Mouse (Mus musculus) E14TG2a.4 (cell line): ENCODE results near the gene Rnf187.
A peak's percentile ranks its signal among the peaks of the same experiment; 100 is the strongest.

Source experiments
- H3K27me3 ChIP-seq: 2 replicates; pipeline ENCODE4 v1.6.1; 2014; ENCODE audit warnings: low read length, control low read depth; ENCODE audit not compliant: insufficient read depth
- H3K36me3 ChIP-seq: 2 replicates; pipeline ENCODE4 v1.6.1; 2014; ENCODE audit warnings: low read length, control low read depth; ENCODE audit not compliant: insufficient read depth
- H3K4me1 ChIP-seq: replicated peaks from 2 replicates; pipeline ENCODE4 v1.6.1; 2014; ENCODE audit warnings: low read depth, low read length, control low read depth
- H3K4me3 ChIP-seq: replicated peaks from 2 replicates; pipeline ENCODE4 v1.5.1; 2014; ENCODE audit warnings: mild to moderate bottlenecking, low read length
- H3K9me3 ChIP-seq: 2 replicates; pipeline ENCODE4 v1.6.1; 2014; ENCODE audit warnings: low read length, control low read depth
- CTCF ChIP-seq: conservative IDR thresholded peaks from 2 replicates; pipeline ENCODE4 v1.5.1; 2014; ENCODE audit warnings: low read length
- NANOG ChIP-seq: IDR thresholded peaks from 2 replicates; pipeline ENCODE4 v1.6.1; 2014; ENCODE audit warnings: borderline replicate concordance, low read length, mixed read lengths
- POU5F1 ChIP-seq: IDR thresholded peaks from 2 replicates; pipeline ENCODE4 v1.6.1; 2014; ENCODE audit warnings: low read length, borderline replicate concordance

Rnf187 gene

GRCm38 (mm10) chr11:58979661-58980060, 40.9 kb upstream of the Rnf187 start:
- Histone ChIP-seq H3K4me3 (peak overlapping the region; percentile 93), H3K27me3 (0 out of 2 replicates have a peak, but pooled peaks cover 2% of the 10 kb centered on the region), H3K4me1 (peaks cover 61% of the 10 kb centered on the region), H3K36me3 (peaks cover 59% of the 10 kb centered on the region), H3K9me3 (no peaks in the 10 kb centered on the region)
- TF ChIP-seq CTCF = no peak
- no peak for TF ChIP-seq POU5F1
- no peak for TF ChIP-seq NANOG

GRCm38 (mm10) chr11:58979183-58979582, 40.5 kb upstream of the Rnf187 start:
- peaks cover 64% of the 10 kb centered on the region for H3K4me1 ChIP-seq
- 0 out of 2 replicates have a peak, but pooled peaks cover 2% of the 10 kb centered on the region for H3K27me3 ChIP-seq
- peak overlapping the region; percentile 93 for H3K4me3 ChIP-seq
- no peak for TF ChIP-seq POU5F1
- TF ChIP-seq CTCF = no peak
- no peak for TF ChIP-seq NANOG
- no peaks in the 10 kb centered on the region for H3K9me3 ChIP-seq
- H3K36me3 ChIP-seq = peaks cover 57% of the 10 kb centered on the region

- Histone ChIP-seq H3K9me3 (no peaks in the 10 kb centered on the region), H3K4me1 (peaks cover 70% of the 10 kb centered on the region), H3K36me3 (peaks cover 52% of the 10 kb centered on the region), H3K4me3 (peak overlapping the region; percentile 93), H3K27me3 (0 out of 2 replicates have a peak, but pooled peaks cover 2% of the 10 kb centered on the region)
- no peak for TF ChIP-seq NANOG
- no peak for TF ChIP-seq POU5F1
- TF ChIP-seq CTCF = no peak
Observed at GRCm38 (mm10) chr11:58978706-58979030, 40.0 kb upstream of the Rnf187 start.

GRCm38 (mm10) chr11:58978027-58978705, 39.5 kb upstream of the Rnf187 start, which contains the start of gene Trim11:
TSS of gene Trim11 (plus strand) at chr11:58978093.
- H3K9me3 ChIP-seq = no peaks in the 10 kb centered on the region
- H3K4me3 ChIP-seq = peak within 1 kb of the TSS; percentile 93
- no peak for TF ChIP-seq NANOG
- TF ChIP-seq POU5F1 = no peak
- TF ChIP-seq CTCF = no peak
- peaks cover 49% of the 10 kb centered on the region for H3K36me3 ChIP-seq
- 0 out of 2 replicates have a peak, but pooled peaks cover 2% of the 10 kb centered on the region for H3K27me3 ChIP-seq
- peaks cover 70% of the 10 kb centered on the region for H3K4me1 ChIP-seq

- Histone ChIP-seq H3K36me3 (peaks cover 44% of the 10 kb centered on the region), H3K4me3 (peak overlapping the region; percentile 93), H3K27me3 (0 out of 2 replicates have a peak, but pooled peaks cover 2% of the 10 kb centered on the region), H3K9me3 (no peaks in the 10 kb centered on the region), H3K4me1 (peaks cover 65% of the 10 kb centered on the region)
- TF ChIP-seq NANOG (no peak), POU5F1 (no peak), CTCF (no peak)
Observed at GRCm38 (mm10) chr11:58977607-58978026, 38.9 kb upstream of the Rnf187 start.

GRCm38 (mm10) chr11:58977150-58977549, 38.4 kb upstream of the Rnf187 start:
- Histone ChIP-seq H3K27me3 (0 out of 2 replicates have a peak, but pooled peaks cover 2% of the 10 kb centered on the region), H3K36me3 (peaks cover 44% of the 10 kb centered on the region), H3K9me3 (no peaks in the 10 kb centered on the region), H3K4me1 (peaks cover 61% of the 10 kb centered on the region), H3K4me3 (peak overlapping the region; percentile 93)
- TF ChIP-seq POU5F1 = no peak
- TF ChIP-seq CTCF = no peak

GRCm38 (mm10) chr11:58974414-58974813, 35.7 kb upstream of the Rnf187 start:
- TF ChIP-seq NANOG (no peak), POU5F1 (no peak), CTCF (no peak)
- H3K36me3 ChIP-seq = peaks cover 23% of the 10 kb centered on the region
- no peak overlapping the region for H3K4me3 ChIP-seq
- peaks cover 61% of the 10 kb centered on the region for H3K4me1 ChIP-seq
- no peaks in the 10 kb centered on the region for H3K9me3 ChIP-seq
- H3K27me3 ChIP-seq = 0 out of 2 replicates have a peak, but pooled peaks cover 2% of the 10 kb centered on the region

- H3K9me3 ChIP-seq = no peaks in the 10 kb centered on the region
- TF ChIP-seq NANOG = no peak
Observed at GRCm38 (mm10) chr11:58971796-58972195, 33.1 kb upstream of the Rnf187 start.

GRCm38 (mm10) chr11:58970831-58971530, 32.3 kb upstream of the Rnf187 start:
- peak overlapping the region; percentile 32; the same call in 1 of the 2 replicates for H3K4me3 ChIP-seq
- no peaks in the 10 kb centered on the region for H3K9me3 ChIP-seq
- peaks cover 69% of the 10 kb centered on the region for H3K4me1 ChIP-seq
- H3K27me3 ChIP-seq = no peaks in the 10 kb centered on the region
- H3K36me3 ChIP-seq = peaks cover 20% of the 10 kb centered on the region
- no peak for TF ChIP-seq NANOG
- peak; percentile 49 for TF ChIP-seq CTCF

More at GRCm38 (mm10) chr11:58971796-58972195, 33.1 kb upstream of the Rnf187 start:
- Histone ChIP-seq H3K4me1 (peaks cover 64% of the 10 kb centered on the region), H3K36me3 (peaks cover 21% of the 10 kb centered on the region), H3K4me3 (no peak overlapping the region), H3K27me3 (no peaks in the 10 kb centered on the region)
